Mouse (Mus musculus): Measurements from ENCODE around the gene Ubxn2a. TPM values are rescaled to one million over a fixed set of nuclear protein-coding genes. Genes with fewer than 3 reads are reported as not detected.

The Ubxn2a gene
- polyA plus RNA-seq, 1 experiment from 2014 or later: 32.1 TPM

Other genes with a start within 250 kb of the Ubxn2a start
- gene Fam228a, start 169.3 kb downstream of the Ubxn2a start, polyA plus RNA-seq (2015; fragmentation: Nextera tagmentation; extraction: Ambion mirVana): 0.15 and 0.19 TPM in 2 replicates
- gene Pfn4, start 138.7 kb downstream of the Ubxn2a start, polyA plus RNA-seq (2015; fragmentation: Nextera tagmentation; extraction: Ambion mirVana): 1.9 and 2.0 TPM in 2 replicates
- gene Fam228b, start 138.4 kb downstream of the Ubxn2a start, polyA plus RNA-seq (2015; fragmentation: Nextera tagmentation; extraction: Ambion mirVana): 2.1 and 3.0 TPM in 2 replicates
- 97.9 and 107 TPM in 2 replicates for gene Sf3b6, start 90.2 kb downstream of the Ubxn2a start, polyA plus RNA-seq (2015; fragmentation: Nextera tagmentation; extraction: Ambion mirVana)
- gene Fkbp1b, start 66.1 kb downstream of the Ubxn2a start, polyA plus RNA-seq (2015; fragmentation: Nextera tagmentation; extraction: Ambion mirVana): 8.9 and 10.5 TPM in 2 replicates
- gene Wdcp, start 64.4 kb downstream of the Ubxn2a start, polyA plus RNA-seq (2015; fragmentation: Nextera tagmentation; extraction: Ambion mirVana): 15.0 and 15.5 TPM in 2 replicates
- 1.4 and 2.2 TPM in 2 replicates for gene Mfsd2b, start 33.3 kb downstream of the Ubxn2a start, polyA plus RNA-seq (2015; fragmentation: Nextera tagmentation; extraction: Ambion mirVana)
- gene Atad2b, start 9.6 kb upstream of the Ubxn2a start, polyA plus RNA-seq (2015; fragmentation: Nextera tagmentation; extraction: Ambion mirVana): 6.0 and 6.9 TPM in 2 replicates

All from heart, embryonic 15.5 days (tissue).